Mouse (Mus musculus): ENCODE data around the gene Pkdrej.
"Not testable (repeated sequence)": the region's sequence is repeated elsewhere in the genome, so short reads cannot be mapped to it uniquely, and the experiment has no call there.

The Pkdrej gene

GRCm38 (mm10) chr15:85821203-85822010 is at the start of gene Pkdrej:
Pkdrej (minus strand) TSS chr15:85821734.
- peak; percentile 35 for DNase-seq (ENCODE audit: low spot score)

- DNase-seq (ENCODE audit: low spot score), result peak; percentile 89
These were observed 46.2 kb upstream of the Pkdrej start for GRCm38 (mm10) chr15:85867696-85868095.

GRCm38 (mm10) chr15:85865913-85866312 is 44.4 kb upstream of the Pkdrej start:
- DNase-seq (ENCODE audit: low spot score), result not testable (repeated sequence)

GRCm38 (mm10) chr15:85859490-85860031 is 38.0 kb upstream of the Pkdrej start, which contains the start of gene Gtse1:
Gtse1 (plus strand) TSS chr15:85859745.
- DNase-seq (ENCODE audit: low spot score), result peak; percentile 98

- DNase-seq (ENCODE audit: low spot score), result peak; percentile 64
These were observed 37.5 kb upstream of the Pkdrej start for GRCm38 (mm10) chr15:85858980-85859489.

GRCm38 (mm10) chr15:85851656-85852392 is 30.3 kb upstream of the Pkdrej start:
- peak; percentile 31 for DNase-seq (ENCODE audit: low spot score)

- DNase-seq (ENCODE audit: low spot score), result no peak
These were observed 23.5 kb upstream of the Pkdrej start for GRCm38 (mm10) chr15:85845071-85845470.

- no peak for DNase-seq (ENCODE audit: low spot score)
These were observed 20.3 kb upstream of the Pkdrej start for GRCm38 (mm10) chr15:85841796-85842360.

GRCm38 (mm10) chr15:85840983-85841382 is 19.4 kb upstream of the Pkdrej start:
- DNase-seq (ENCODE audit: low spot score), result no peak

- no peak for DNase-seq (ENCODE audit: low spot score)
These were observed 15.4 kb upstream of the Pkdrej start for GRCm38 (mm10) chr15:85836887-85837286.

GRCm38 (mm10) chr15:85835335-85835734 is 13.8 kb upstream of the Pkdrej start:
- DNase-seq (ENCODE audit: low spot score), result no peak

GRCm38 (mm10) chr15:85832599-85832998 is 11.1 kb upstream of the Pkdrej start:
- DNase-seq (ENCODE audit: low spot score), result no peak

GRCm38 (mm10) chr15:85831954-85832590 is 10.5 kb upstream of the Pkdrej start, which contains the start of gene Ttc38:
Ttc38 (plus strand) TSS chr15:85832306.
- no peak for DNase-seq (ENCODE audit: low spot score)

GRCm38 (mm10) chr15:85829470-85829869 is 7.9 kb upstream of the Pkdrej start:
- no peak for DNase-seq (ENCODE audit: low spot score)

GRCm38 (mm10) chr15:85828071-85828470 is 6.5 kb upstream of the Pkdrej start:
- DNase-seq (ENCODE audit: low spot score), result no peak

GRCm38 (mm10) chr15:85826676-85827075 is 5.1 kb upstream of the Pkdrej start:
- no peak for DNase-seq (ENCODE audit: low spot score)

- DNase-seq (ENCODE audit: low spot score), result no peak
These were observed 451 bp upstream of the Pkdrej start for GRCm38 (mm10) chr15:85822011-85822359.

GRCm38 (mm10) chr15:85813428-85813827 is 8.1 kb downstream of the Pkdrej start:
- DNase-seq (ENCODE audit: low spot score), result no peak

- DNase-seq (ENCODE audit: low spot score), result peak; percentile 99
These were observed 9.8 kb downstream of the Pkdrej start, which contains the start of gene Cdpf1 for GRCm38 (mm10) chr15:85811535-85812277. Cdpf1 (minus strand) TSS chr15:85811697.

GRCm38 (mm10) chr15:85810806-85811521 is 10.6 kb downstream of the Pkdrej start:
- no peak for DNase-seq (ENCODE audit: low spot score)

Measured in MN1 (cell line).